Mouse (Mus musculus) layer of hippocampus, adult 18-20 months (tissue): ENCODE results near the gene Rab4b. TPM values are rescaled to one million over a fixed set of nuclear protein-coding genes. Genes with fewer than 3 reads are reported as not detected.

Experiments used
- DNase-seq, 2 experiments: peaks; one replicate each; pipeline ENCODE4 v3.0.0; 2022; ENCODE audit warnings: low spot score in 2 of 2
- total RNA-seq, 2 experiments: library from RNA; stranded (reverse); gene quantifications; 2 replicates each; pipeline ENCODE4 v1.2.3; 2021

Rab4b gene
- total RNA-seq, 2 experiments from 2014 or later = 88.4 to 94.7 TPM

- no peak for DNase-seq
These were observed 17.0 kb downstream of the Rab4b start for GRCm38 (mm10) chr7:27161744-27162143.

GRCm38 (mm10) chr7:27160921-27161320, 17.8 kb downstream of the Rab4b start:
- no peak for DNase-seq

- peak; percentile 82 to 95 for DNase-seq
These were observed 18.8 kb downstream of the Rab4b start for GRCm38 (mm10) chr7:27159882-27160281.

- no peak for DNase-seq
These were observed 19.4 kb downstream of the Rab4b start for GRCm38 (mm10) chr7:27159256-27159655.

GRCm38 (mm10) chr7:27158171-27158570, 20.5 kb downstream of the Rab4b start:
- DNase-seq = no peak

- DNase-seq = peak in 1 of 2 experiments; percentile 74
These were observed 22.7 kb downstream of the Rab4b start for GRCm38 (mm10) chr7:27156005-27156404.

- DNase-seq = no peak
These were observed 25.4 kb downstream of the Rab4b start, which contains the start of gene Cyp2t4 for GRCm38 (mm10) chr7:27153205-27153764. Gene Cyp2t4 (plus strand): TSS chr7:27153714.

GRCm38 (mm10) chr7:27136410-27136996, 42.2 kb downstream of the Rab4b start:
- DNase-seq = no peak

GRCm38 (mm10) chr7:27133757-27134156, 44.9 kb downstream of the Rab4b start:
- no peak for DNase-seq

- no peak for DNase-seq
These were observed 45.5 kb downstream of the Rab4b start for GRCm38 (mm10) chr7:27133156-27133555.

GRCm38 (mm10) chr7:27132588-27132987, 46.1 kb downstream of the Rab4b start:
- peak in 1 of 2 experiments; percentile 73 for DNase-seq

- no peak for DNase-seq
These were observed 47.3 kb downstream of the Rab4b start for GRCm38 (mm10) chr7:27131387-27131786.

GRCm38 (mm10) chr7:27130521-27131370, 48.0 kb downstream of the Rab4b start:
- no peak for DNase-seq

- DNase-seq = no peak
These were observed 48.9 kb downstream of the Rab4b start for GRCm38 (mm10) chr7:27129811-27130210.

GRCm38 (mm10) chr7:27128946-27129345, 49.8 kb downstream of the Rab4b start:
- no peak for DNase-seq

GRCm38 (mm10) chr7:27128162-27128561, 50.5 kb downstream of the Rab4b start:
- peak; percentile 30 to 66 for DNase-seq

GRCm38 (mm10) chr7:27124969-27125368, 53.7 kb downstream of the Rab4b start:
- DNase-seq = no peak

GRCm38 (mm10) chr7:27124305-27124832, 54.3 kb downstream of the Rab4b start:
- DNase-seq = no peak

- DNase-seq = no peak
These were observed 59.0 kb downstream of the Rab4b start, which contains the start of gene Cyp2f2 for GRCm38 (mm10) chr7:27119676-27120075. Gene Cyp2f2 (plus strand): TSS chr7:27119909.
